Mouse (Mus musculus) neural tube, embryonic 12.5 days (tissue): Measurements from ENCODE around the gene Adh1. TPM values are rescaled to one million over a fixed set of nuclear protein-coding genes. Genes with fewer than 3 reads are reported as not detected.

ENCODE experiments used
- ATAC-seq: fragments of 200-750 bp; cut with Nextera tagmentation; 2 replicates; pipeline ENCODE4 v1.8.0; 2017; ENCODE audit warnings: low read depth, mild to moderate bottlenecking, moderate TSS enrichment, moderate library complexity; ENCODE audit not compliant: low FRiP score
- H3K27ac ChIP-seq: fragments of 300-500 bp; sonication (generic); 2 replicates; pipeline ENCODE4 v1.5.1; 2016
- H3K27me3 ChIP-seq: fragments of 300-500 bp; sonication (generic); replicated peaks from 2 replicates; pipeline ENCODE4 v1.6.1; 2016; ENCODE audit warnings: mild to moderate bottlenecking
- H3K36me3 ChIP-seq: fragments of 300-500 bp; sonication (generic); 2 replicates; pipeline ENCODE4 v1.6.1; 2016; ENCODE audit warnings: mild to moderate bottlenecking
- H3K4me1 ChIP-seq: fragments of 300-500 bp; sonication (generic); 2 replicates; pipeline ENCODE4 v1.6.1; 2016
- H3K4me2 ChIP-seq: fragments of 300-500 bp; sonication (generic); replicated peaks from 2 replicates; pipeline ENCODE4 v1.6.1; 2016; ENCODE audit warnings: mild to moderate bottlenecking
- H3K4me3 ChIP-seq: fragments of 300-500 bp; sonication (generic); 2 replicates; pipeline ENCODE4 v1.5.1; 2016
- H3K9ac ChIP-seq: fragments of 300-500 bp; sonication (generic); 2 replicates; pipeline ENCODE4 v1.6.1; 2016; ENCODE audit warnings: mild to moderate bottlenecking
- H3K9me3 ChIP-seq: fragments of 300-500 bp; sonication (generic); 2 replicates; pipeline ENCODE4 v1.6.1; 2016; ENCODE audit warnings: mild to moderate bottlenecking
- WGBS: fragments of 180-500 bp; shearing (Covaris S2); methylation state at CpG from one replicate; pipeline ENCODE4 v1.1.7; 2016; 5-methylcytosine and 5-hydroxymethylcytosine counted together
- polyA plus RNA-seq: library from polyadenylated mRNA; unstranded; fragments of >200 nt; fragmentation: Nextera tagmentation; extraction: Ambion mirVana; gene quantifications from 2 replicates; pipeline ENCODE4 v1.2.1, GENCODE M21; 2016

Gene Adh1
- polyA plus RNA-seq, 1 experiment from 2014 or later, result 4.6 TPM

DNA sequence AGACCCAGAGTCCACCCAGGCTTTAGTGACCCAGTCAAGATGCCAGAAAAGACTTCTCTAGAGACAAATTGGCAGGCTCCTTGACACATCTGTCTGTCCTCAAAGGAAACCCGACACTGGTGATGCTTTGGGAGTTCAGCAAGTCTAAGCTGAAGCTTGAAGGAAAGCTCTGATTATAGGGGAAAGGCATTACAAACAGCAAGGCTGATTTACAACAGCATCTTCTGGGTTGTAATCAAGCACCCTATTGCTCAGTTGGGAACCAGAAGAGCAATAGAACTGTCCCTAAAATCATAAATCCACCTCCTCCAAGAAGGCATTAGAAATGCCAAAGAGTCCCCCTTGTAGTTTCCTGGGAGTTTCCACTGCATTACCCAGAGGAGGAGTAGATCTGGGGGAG is 9.7 kb downstream of the Adh1 start:
- H3K4me3 ChIP-seq, result no peak overlapping the region
- H3K4me2 ChIP-seq, result no peak overlapping the region
- no peak overlapping the region for H3K27ac ChIP-seq
- no peaks in the 10 kb centered on the region; the same call in 1 of the 2 replicates for H3K4me1 ChIP-seq
- no peak overlapping the region for H3K9ac ChIP-seq
- ATAC-seq, result no peak
- H3K9me3 ChIP-seq, result no peaks in the 10 kb centered on the region
- no peaks in the 10 kb centered on the region for H3K36me3 ChIP-seq
- 6% methylated on average over 1 of the region's 1 CpGs for WGBS
- H3K27me3 ChIP-seq, result no peaks in the 10 kb centered on the region

DNA sequence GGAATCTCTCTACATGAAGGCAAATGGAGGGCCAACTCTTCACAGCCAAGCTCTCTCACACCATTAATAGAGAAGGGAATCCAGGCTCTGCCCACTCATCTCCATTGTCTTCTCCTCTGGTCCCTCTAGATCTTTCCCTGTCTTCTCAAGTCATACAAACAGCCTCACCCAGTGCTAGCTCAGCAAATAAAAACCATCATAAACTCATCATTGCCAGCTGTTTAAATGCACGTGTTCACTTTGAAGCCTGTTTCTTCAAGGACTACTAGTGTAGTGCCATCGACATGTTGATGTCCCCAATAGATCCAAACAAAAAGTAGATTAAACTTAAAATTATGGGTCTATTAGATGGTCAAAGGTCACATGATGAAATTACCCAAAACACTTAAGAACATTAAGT is 10.5 kb downstream of the Adh1 start:
- no peak overlapping the region for H3K27ac ChIP-seq
- H3K9me3 ChIP-seq, result no peaks in the 10 kb centered on the region
- no peaks in the 10 kb centered on the region for H3K36me3 ChIP-seq
- 34% methylated on average over 2 of the region's 2 CpGs for WGBS
- H3K4me3 ChIP-seq, result no peak overlapping the region
- no peaks in the 10 kb centered on the region for H3K27me3 ChIP-seq
- no peak for ATAC-seq
- no peak overlapping the region for H3K9ac ChIP-seq
- H3K4me1 ChIP-seq, result no peaks in the 10 kb centered on the region; the same call in 1 of the 2 replicates
- H3K4me2 ChIP-seq, result no peak overlapping the region

DNA sequence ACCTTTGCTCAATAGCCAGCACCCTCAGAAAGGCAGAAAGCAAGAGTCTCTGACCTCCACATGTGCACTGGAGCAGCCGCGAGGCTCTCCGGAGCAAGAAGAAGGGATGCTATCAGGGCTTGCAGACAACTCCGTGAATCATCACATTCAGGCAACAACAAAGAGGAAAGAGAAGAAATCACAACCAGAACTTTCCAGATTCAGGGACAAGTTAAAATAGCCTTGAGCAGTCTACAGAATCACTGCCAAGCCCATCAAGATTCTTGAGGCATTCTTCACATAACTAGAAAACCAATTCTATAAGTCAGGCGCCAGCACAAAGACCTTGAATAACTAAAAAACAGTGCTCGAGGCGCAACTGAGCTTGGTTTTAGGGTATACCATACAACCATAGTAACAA is 12.3 kb downstream of the Adh1 start:
- Histone ChIP-seq H3K36me3 (no peaks in the 10 kb centered on the region), H3K9ac (no peak overlapping the region), H3K4me1 (no peaks in the 10 kb centered on the region; the same call in 1 of the 2 replicates), H3K4me2 (no peak overlapping the region), H3K27me3 (no peaks in the 10 kb centered on the region), H3K27ac (no peak overlapping the region), H3K4me3 (no peak overlapping the region), H3K9me3 (no peaks in the 10 kb centered on the region)
- WGBS, result 88% methylated on average over 7 of the region's 7 CpGs
- no peak for ATAC-seq

DNA sequence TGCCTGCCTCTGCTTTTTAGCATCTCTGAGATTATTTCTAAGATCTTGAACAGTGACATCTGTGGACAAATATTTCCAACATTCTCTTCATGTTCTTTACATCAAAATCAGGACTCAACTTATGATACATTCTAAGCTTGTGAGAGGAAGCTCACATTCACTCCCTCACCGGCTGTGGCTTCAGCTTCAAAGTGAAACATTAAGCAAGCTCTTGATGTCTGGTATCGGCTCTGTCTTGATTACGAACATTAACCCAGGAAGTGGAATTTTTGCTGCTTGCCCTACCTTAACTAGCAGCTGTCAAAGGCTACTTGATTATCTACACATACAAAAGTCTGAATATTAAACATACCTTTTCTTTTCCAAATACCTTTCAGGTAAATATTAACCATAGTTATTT is 14.3 kb downstream of the Adh1 start:
- no peak overlapping the region for H3K4me3 ChIP-seq
- ATAC-seq, result no peak
- H3K36me3 ChIP-seq, result no peaks in the 10 kb centered on the region
- 90% methylated on average over 3 of the region's 3 CpGs for WGBS
- H3K9ac ChIP-seq, result no peak overlapping the region
- no peaks in the 10 kb centered on the region for H3K27me3 ChIP-seq
- no peaks in the 10 kb centered on the region; the same call in 1 of the 2 replicates for H3K4me1 ChIP-seq
- no peak overlapping the region for H3K4me2 ChIP-seq
- no peak overlapping the region for H3K27ac ChIP-seq
- H3K9me3 ChIP-seq, result no peaks in the 10 kb centered on the region

DNA sequence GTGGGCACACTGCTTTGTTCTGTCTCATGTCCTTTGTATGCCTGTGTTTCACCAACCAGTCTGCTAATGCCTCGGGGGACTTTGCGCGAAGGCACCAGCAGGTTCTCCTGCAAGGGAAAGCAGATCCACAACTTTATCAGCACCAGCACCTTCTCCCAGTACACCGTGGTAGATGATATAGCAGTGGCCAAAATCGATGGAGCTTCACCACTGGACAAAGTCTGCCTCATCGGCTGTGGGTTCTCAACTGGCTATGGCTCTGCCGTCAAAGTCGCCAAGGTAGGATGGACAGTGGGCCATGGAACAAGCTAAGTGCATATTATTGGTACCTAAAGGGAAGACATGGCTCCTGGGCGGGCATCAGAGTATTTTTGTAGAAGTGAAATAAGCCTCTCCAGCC is 21.8 kb downstream of the Adh1 start:
- Histone ChIP-seq H3K4me1 (no peaks in the 10 kb centered on the region), H3K9me3 (no peaks in the 10 kb centered on the region), H3K27ac (no peak overlapping the region), H3K4me2 (no peak overlapping the region), H3K27me3 (no peaks in the 10 kb centered on the region), H3K36me3 (no peaks in the 10 kb centered on the region), H3K9ac (no peak overlapping the region), H3K4me3 (no peak overlapping the region)
- ATAC-seq, result no peak
- WGBS, result 81% methylated on average over 9 of the region's 9 CpGs

DNA sequence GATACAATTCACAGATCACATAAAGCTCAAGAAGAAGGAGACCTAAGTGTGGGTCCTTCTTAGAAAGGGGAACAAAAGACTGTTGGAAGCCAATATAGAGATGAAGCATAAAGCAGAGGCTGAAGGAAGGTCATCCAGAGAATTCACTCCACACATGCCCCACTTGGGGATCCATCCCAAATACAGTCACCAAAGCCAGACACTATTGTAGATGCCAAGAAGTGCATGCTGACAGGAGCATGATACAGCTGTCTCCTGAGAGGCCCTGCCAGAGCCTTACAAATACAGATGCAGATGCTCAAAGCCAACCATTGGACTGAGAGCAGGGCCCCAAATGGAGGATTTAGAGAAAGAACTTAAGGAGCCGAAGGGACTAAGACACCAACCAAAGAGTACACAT is 23.0 kb downstream of the Adh1 start:
- Histone ChIP-seq H3K9me3 (no peaks in the 10 kb centered on the region), H3K4me3 (no peak overlapping the region), H3K4me1 (no peaks in the 10 kb centered on the region), H3K9ac (no peak overlapping the region), H3K27ac (no peak overlapping the region), H3K36me3 (no peaks in the 10 kb centered on the region), H3K27me3 (no peaks in the 10 kb centered on the region), H3K4me2 (no peak overlapping the region)
- ATAC-seq, result no peak
- WGBS, result 95% methylated on average over 1 of the region's 1 CpGs

DNA sequence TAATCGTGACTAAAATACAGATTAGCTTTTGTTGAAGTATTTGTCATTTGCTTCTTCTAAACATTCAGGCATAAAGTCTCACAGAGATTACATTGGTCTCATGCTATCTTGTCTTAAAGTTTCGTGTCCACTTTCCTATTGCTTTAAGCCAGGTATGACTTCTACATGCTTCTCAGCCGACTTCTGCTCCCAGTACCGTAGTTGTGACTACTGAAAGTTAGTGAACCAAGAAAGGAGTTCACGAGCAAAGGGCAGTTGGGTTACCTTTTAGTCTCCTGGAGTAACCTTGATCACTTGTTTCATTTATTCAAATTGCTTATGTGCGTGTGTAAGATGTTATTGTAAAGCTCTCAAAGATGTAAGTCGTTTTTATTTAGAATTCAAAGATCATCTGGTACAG is 25.2 kb downstream of the Adh1 start:
- no peak overlapping the region for H3K9ac ChIP-seq
- no peak overlapping the region for H3K27ac ChIP-seq
- no peak for ATAC-seq
- no peaks in the 10 kb centered on the region for H3K27me3 ChIP-seq
- H3K4me1 ChIP-seq, result no peaks in the 10 kb centered on the region
- no peaks in the 10 kb centered on the region for H3K36me3 ChIP-seq
- H3K4me2 ChIP-seq, result no peak overlapping the region
- no peaks in the 10 kb centered on the region for H3K9me3 ChIP-seq
- no peak overlapping the region for H3K4me3 ChIP-seq
- WGBS, result 90% methylated on average over 7 of the region's 7 CpGs

DNA sequence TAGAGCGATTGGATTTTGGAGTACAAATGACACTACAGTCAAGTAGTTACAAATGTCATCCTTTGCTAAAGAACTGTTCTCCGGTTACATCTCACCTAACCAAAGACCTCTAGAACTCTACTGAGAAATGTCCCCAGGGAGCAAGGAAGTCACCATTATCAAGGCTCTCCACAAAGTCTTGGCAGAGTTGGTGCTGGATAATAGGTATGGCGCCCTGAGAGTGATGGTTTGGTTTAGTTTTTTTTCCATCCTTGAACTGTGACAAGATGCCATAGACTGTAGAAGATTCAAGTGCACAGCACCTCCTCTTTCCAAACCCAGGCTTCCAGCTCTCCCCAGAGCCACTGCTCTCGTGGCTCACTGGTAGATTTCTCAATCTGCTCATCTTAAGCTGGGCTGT is 26.9 kb downstream of the Adh1 start:
- no peak overlapping the region for H3K9ac ChIP-seq
- ATAC-seq, result no peak
- H3K4me3 ChIP-seq, result no peak overlapping the region
- no peak overlapping the region for H3K27ac ChIP-seq
- no peaks in the 10 kb centered on the region for H3K27me3 ChIP-seq
- WGBS, result 88% methylated on average over 4 of the region's 4 CpGs
- H3K9me3 ChIP-seq, result no peaks in the 10 kb centered on the region
- no peak overlapping the region for H3K4me2 ChIP-seq
- H3K36me3 ChIP-seq, result no peaks in the 10 kb centered on the region
- no peaks in the 10 kb centered on the region for H3K4me1 ChIP-seq

DNA sequence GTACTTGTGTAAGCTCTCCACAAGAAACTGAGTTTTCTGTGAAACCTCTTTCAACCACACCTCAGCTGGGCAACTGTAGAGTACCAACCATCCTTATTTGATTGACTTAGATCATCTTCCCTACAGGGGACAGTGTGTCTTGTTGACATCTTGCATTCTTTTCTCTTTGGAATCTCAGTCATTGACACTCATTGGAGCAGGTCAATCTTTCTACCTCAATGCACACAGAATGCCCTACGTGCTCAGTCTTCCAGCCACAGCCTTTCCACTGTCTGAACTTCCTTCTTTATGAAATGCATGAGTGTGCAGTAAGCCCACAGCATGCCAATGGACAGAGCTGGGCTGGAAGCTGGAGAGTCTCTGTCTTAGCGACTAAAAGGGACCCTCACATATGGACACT is 29.9 kb downstream of the Adh1 start:
- Histone ChIP-seq H3K27me3 (no peaks in the 10 kb centered on the region), H3K4me1 (no peaks in the 10 kb centered on the region), H3K4me2 (no peak overlapping the region), H3K4me3 (no peak overlapping the region), H3K36me3 (no peaks in the 10 kb centered on the region), H3K9ac (no peak overlapping the region), H3K27ac (no peak overlapping the region), H3K9me3 (no peaks in the 10 kb centered on the region)
- ATAC-seq, result no peak
- 61% methylated on average over 2 of the region's 2 CpGs for WGBS

DNA sequence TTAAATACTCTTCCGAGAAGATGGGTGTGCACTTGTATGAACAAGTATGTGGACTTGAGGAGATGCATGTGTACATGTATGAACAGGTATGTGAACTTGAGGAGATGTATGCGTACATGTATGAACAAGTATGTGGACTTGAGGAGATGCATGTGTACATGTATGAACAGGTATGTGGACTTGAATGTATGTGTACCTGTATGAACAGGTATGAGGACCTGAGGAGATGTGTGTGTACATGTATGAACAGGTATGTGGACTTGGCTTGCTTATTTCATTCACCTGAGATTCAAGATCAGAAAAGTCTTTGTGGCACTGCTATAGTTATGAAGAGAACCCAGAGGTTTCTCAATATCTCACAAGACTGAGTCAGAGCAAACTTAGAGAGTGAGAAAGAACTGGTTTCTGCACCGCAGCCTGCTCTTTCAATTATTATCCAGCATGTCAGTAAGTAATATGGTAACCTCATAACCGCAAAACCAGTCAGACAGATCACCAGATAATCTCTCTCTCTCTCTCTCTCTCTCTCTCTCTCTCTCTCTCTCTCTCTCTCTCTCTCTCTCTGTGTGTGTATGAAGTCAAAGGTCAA is 30.8 kb downstream of the Adh1 start:
- WGBS, result 93% methylated on average over 4 of the region's 4 CpGs
- ATAC-seq, result no peak
- Histone ChIP-seq H3K9ac (no peak overlapping the region), H3K4me3 (no peak overlapping the region), H3K36me3 (no peaks in the 10 kb centered on the region), H3K4me2 (no peak overlapping the region), H3K27me3 (no peaks in the 10 kb centered on the region), H3K4me1 (no peaks in the 10 kb centered on the region), H3K9me3 (no peaks in the 10 kb centered on the region), H3K27ac (no peak overlapping the region)

DNA sequence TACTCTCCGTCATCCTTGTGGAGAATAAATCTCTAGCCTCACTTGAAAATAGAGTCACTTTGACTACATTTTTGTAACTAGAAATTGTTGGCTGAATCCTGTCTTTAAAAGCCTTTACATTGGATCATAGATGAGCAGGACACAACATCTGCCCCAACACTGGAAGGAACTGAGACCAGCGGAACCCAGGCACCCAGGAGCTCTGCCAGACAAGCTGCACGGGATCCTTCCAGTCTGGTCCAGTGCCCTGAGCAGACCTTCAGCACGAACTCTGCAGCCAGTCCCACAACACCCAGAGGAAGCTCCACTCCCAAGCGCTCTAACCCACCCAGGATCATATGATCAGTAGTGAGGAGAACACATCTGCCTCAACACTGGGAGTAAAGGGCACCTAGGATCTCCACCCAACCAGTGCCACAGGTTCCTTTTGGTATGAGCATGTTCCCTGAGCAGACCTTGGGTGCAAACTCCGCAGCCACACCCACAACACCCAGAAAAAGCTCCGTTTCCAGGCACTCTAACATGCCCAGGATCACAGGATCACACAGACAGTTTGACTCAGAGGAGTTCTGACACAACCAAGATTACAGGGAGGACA is 32.6 kb downstream of the Adh1 start:
- Histone ChIP-seq H3K9me3 (peaks cover 8% of the 10 kb centered on the region), H3K27me3 (no peaks in the 10 kb centered on the region), H3K4me2 (no peak overlapping the region), H3K27ac (no peak overlapping the region), H3K36me3 (no peaks in the 10 kb centered on the region), H3K4me1 (no peaks in the 10 kb centered on the region), H3K4me3 (no peak overlapping the region), H3K9ac (no peak overlapping the region)
- 91% methylated on average over 7 of the region's 7 CpGs for WGBS
- ATAC-seq, result no peak

DNA sequence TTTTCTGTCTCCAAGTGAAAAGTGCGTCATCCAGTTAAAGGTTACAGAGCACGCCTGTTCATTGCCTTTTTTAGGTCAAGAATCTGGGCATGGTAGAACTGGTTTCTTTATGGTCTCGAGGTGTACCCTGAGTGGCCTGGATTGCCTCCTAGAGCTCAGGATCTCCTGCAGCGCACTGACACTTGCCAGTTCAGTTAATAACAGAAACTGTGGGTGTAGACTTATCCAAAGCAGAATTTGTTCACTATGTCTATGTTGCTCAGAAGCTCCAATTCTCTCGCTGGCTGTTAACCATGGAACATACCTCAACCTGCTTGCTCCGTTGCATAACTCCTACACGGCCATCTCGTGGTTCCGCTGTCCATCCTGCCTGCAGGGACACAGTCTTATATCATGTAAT is 39.3 kb downstream of the Adh1 start:
- H3K4me3 ChIP-seq, result no peak overlapping the region
- no peak overlapping the region for H3K27ac ChIP-seq
- no peaks in the 10 kb centered on the region for H3K36me3 ChIP-seq
- 93% methylated on average over 9 of the region's 9 CpGs for WGBS
- H3K9ac ChIP-seq, result no peak overlapping the region
- no peak overlapping the region for H3K4me2 ChIP-seq
- ATAC-seq, result no peak
- H3K9me3 ChIP-seq, result peaks cover 14% of the 10 kb centered on the region
- H3K27me3 ChIP-seq, result no peaks in the 10 kb centered on the region
- H3K4me1 ChIP-seq, result no peaks in the 10 kb centered on the region

DNA sequence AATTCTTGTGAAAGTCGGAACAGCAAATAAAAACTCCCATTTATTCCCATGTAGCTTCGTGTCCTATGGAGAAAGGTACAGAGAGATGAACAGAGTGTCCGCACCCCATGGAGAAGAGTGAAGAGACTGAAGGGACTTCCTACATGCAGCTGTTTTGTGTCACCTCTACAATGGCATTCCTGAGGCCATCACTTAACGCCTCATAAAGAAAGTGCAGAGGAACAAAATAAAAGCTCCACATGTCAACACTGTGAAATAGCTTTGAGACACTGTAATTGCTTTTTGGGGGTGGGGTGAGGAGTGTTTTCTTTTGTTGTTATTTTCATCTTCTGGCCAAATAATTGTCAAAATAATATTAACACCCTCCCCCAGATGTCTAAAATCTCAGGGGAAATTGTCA is 41.9 kb downstream of the Adh1 start:
- Histone ChIP-seq H3K9me3 (peaks cover 13% of the 10 kb centered on the region), H3K9ac (no peak overlapping the region), H3K4me2 (no peak overlapping the region), H3K27me3 (no peaks in the 10 kb centered on the region), H3K27ac (no peak overlapping the region), H3K36me3 (no peaks in the 10 kb centered on the region), H3K4me3 (no peak overlapping the region), H3K4me1 (no peaks in the 10 kb centered on the region)
- WGBS, result 31% methylated on average over 4 of the region's 4 CpGs
- ATAC-seq, result no peak
